Mouse (Mus musculus) CH12.LX (cell line): ENCODE measurements around the gene Tmem39b. TPM values are rescaled to one million over a fixed set of nuclear protein-coding genes. Genes with fewer than 3 reads are reported as not detected.

Experiments used
- DNase-seq: peaks from one replicate; pipeline ENCODE4 v3.0.0-alpha.2; 2013; ENCODE audit errors: extremely low read depth
- H3K27ac ChIP-seq: 2 replicates; pipeline ENCODE4 v1.5.1; 2012; ENCODE audit warnings: low read depth, mild to moderate bottlenecking, control low read depth, moderate library complexity; ENCODE audit not compliant: insufficient read depth
- H3K27me3 ChIP-seq: replicated peaks from 2 replicates; pipeline ENCODE3; 2012; ENCODE audit warnings: inconsistent platforms
- H3K36me3 ChIP-seq, 2 experiments: replicated peaks in 1 of 2; 2 replicates each; pipeline versions ENCODE3 to v1.6.1; 2012; ENCODE audit warnings: inconsistent platforms in 1 of 2, low read length in 1 of 2, mild to moderate bottlenecking in 1 of 2, mixed read lengths in 1 of 2, moderate library complexity in 1 of 2; ENCODE audit not compliant: control insufficient read depth in 1 of 2, insufficient read depth in 1 of 2
- H3K4me1 ChIP-seq, 2 experiments: 2 replicates each; pipeline ENCODE4 v1.6.1; 2012; ENCODE audit warnings: inconsistent platforms in 1 of 2, moderate library complexity in 1 of 2; ENCODE audit not compliant: insufficient read depth in 2 of 2, control insufficient read depth in 1 of 2
- H3K4me2 ChIP-seq: 2 replicates; pipeline ENCODE4 v1.6.1; 2012; ENCODE audit warnings: low read depth, mild to moderate bottlenecking, control low read depth; ENCODE audit not compliant: poor library complexity, insufficient read depth, severe bottlenecking
- H3K4me3 ChIP-seq, 3 experiments: fragments of 150-350 bp in 1 of 3; sonication (generic) in 1 of 3; replicated peaks in 1 of 3; 2 replicates each; pipeline versions ENCODE3 to v1.5.1; 2011 to 2012; ENCODE audit warnings: low read depth in 2 of 3, low read length in 2 of 3, mild to moderate bottlenecking in 2 of 3, moderate library complexity in 2 of 3, control low read depth in 1 of 3, improper control_type of control experiment in 1 of 3, inconsistent platforms in 1 of 3, mixed read lengths in 1 of 3; ENCODE audit not compliant: poor library complexity in 1 of 3
- H3K79me2 ChIP-seq: replicated peaks from 2 replicates; pipeline ENCODE4 v1.6.1; 2012; ENCODE audit warnings: mild to moderate bottlenecking, moderate library complexity; ENCODE audit not compliant: control insufficient read depth, poor library complexity, insufficient read depth, severe bottlenecking; ENCODE audit errors: extremely low read depth
- H3K9ac ChIP-seq: 2 replicates; pipeline ENCODE4 v1.6.1; 2012; ENCODE audit warnings: low read depth, mild to moderate bottlenecking, control low read depth, moderate library complexity; ENCODE audit not compliant: insufficient read depth
- H3K9me3 ChIP-seq: replicated peaks from 2 replicates; pipeline ENCODE3; 2012; ENCODE audit warnings: low read length, inconsistent platforms, mixed read lengths
- BHLHE40 ChIP-seq: IDR thresholded peaks from 2 replicates; pipeline ENCODE4 v1.6.1; 2011; ENCODE audit warnings: mild to moderate bottlenecking, low read depth, low read length, improper control_type of control experiment
- CTCF ChIP-seq, 2 experiments: IDR thresholded peaks in 1 of 2; conservative IDR thresholded peaks in 1 of 2; 2 replicates each; pipeline ENCODE4 v1.5.1; 2011 to 2012; ENCODE audit warnings: low read depth in 2 of 2, low read length in 2 of 2, improper control_type of control experiment in 1 of 2, inconsistent platforms in 1 of 2, mild to moderate bottlenecking in 1 of 2, moderate library complexity in 1 of 2
- ETS1 ChIP-seq: conservative IDR thresholded peaks from 2 replicates; pipeline ENCODE4 v1.6.1; 2012; ENCODE audit warnings: low read depth, mild to moderate bottlenecking, inconsistent platforms, low read length, improper control_type of control experiment, moderate library complexity
- GABPA ChIP-seq: IDR thresholded peaks from 2 replicates; pipeline ENCODE4 v1.6.1; 2012; ENCODE audit warnings: low read depth, low read length, improper control_type of control experiment, inconsistent platforms; ENCODE audit not compliant: insufficient replicate concordance
- IRF4 ChIP-seq: IDR thresholded peaks from 2 replicates; pipeline ENCODE4 v1.6.1; 2014; ENCODE audit warnings: low read depth, mild to moderate bottlenecking, inconsistent platforms, low read length, improper control_type of control experiment
- KAT2A ChIP-seq: IDR thresholded peaks from 2 replicates; pipeline ENCODE4 v1.6.1; 2012; ENCODE audit warnings: low read length, improper control_type of control experiment, inconsistent platforms; ENCODE audit not compliant: insufficient replicate concordance
- MAFK ChIP-seq: IDR thresholded peaks from 2 replicates; pipeline ENCODE4 v1.6.1; 2011; ENCODE audit warnings: low read length, improper control_type of control experiment; ENCODE audit not compliant: insufficient replicate concordance
- MAZ ChIP-seq: IDR thresholded peaks from 2 replicates; pipeline ENCODE4 v1.6.1; 2012; ENCODE audit warnings: low read depth, mild to moderate bottlenecking, inconsistent platforms, low read length, improper control_type of control experiment, moderate library complexity
- MXI1 ChIP-seq: IDR thresholded peaks from 2 replicates; pipeline ENCODE4 v1.6.1; 2011; ENCODE audit warnings: mild to moderate bottlenecking, low read depth, low read length, improper control_type of control experiment
- MYC ChIP-seq: IDR thresholded peaks from 2 replicates; pipeline ENCODE4 v1.6.1; 2011; ENCODE audit warnings: low read depth, mild to moderate bottlenecking, improper control_type of control experiment, low read length
- NRF1 ChIP-seq: IDR thresholded peaks from 2 replicates; pipeline ENCODE4 v1.6.1; 2014; ENCODE audit warnings: low read depth, mild to moderate bottlenecking, inconsistent platforms, low read length, improper control_type of control experiment, moderate library complexity
- PAX5 ChIP-seq: IDR thresholded peaks from 2 replicates; pipeline ENCODE4 v1.6.1; 2012; ENCODE audit warnings: low read length, inconsistent platforms, mixed read lengths
- POLR2A ChIP-seq: IDR thresholded peaks from 2 replicates; pipeline ENCODE4 v1.6.1; 2011; ENCODE audit warnings: low read depth, mild to moderate bottlenecking, improper control_type of control experiment, low read length
- POLR2AphosphoS2 ChIP-seq: IDR thresholded peaks from 2 replicates; pipeline ENCODE4 v1.6.1; 2011; ENCODE audit warnings: low read depth, low read length, improper control_type of control experiment
- RAD21 ChIP-seq: IDR thresholded peaks from 2 replicates; pipeline ENCODE4 v1.6.1; 2011; ENCODE audit warnings: low read depth, mild to moderate bottlenecking, low read length, improper control_type of control experiment, moderate library complexity
- RCOR1 ChIP-seq: conservative IDR thresholded peaks from 2 replicates; pipeline ENCODE4 v1.6.1; 2012; ENCODE audit warnings: low read depth, mild to moderate bottlenecking, inconsistent platforms, low read length, improper control_type of control experiment
- SIN3A ChIP-seq: IDR thresholded peaks from 2 replicates; pipeline ENCODE4 v1.6.1; 2012; ENCODE audit warnings: low read length, improper control_type of control experiment, inconsistent platforms
- SMC3 ChIP-seq: IDR thresholded peaks from 2 replicates; pipeline ENCODE4 v1.6.1; 2011; ENCODE audit warnings: low read depth, low read length, improper control_type of control experiment
- TBP ChIP-seq: conservative IDR thresholded peaks from 2 replicates; pipeline ENCODE4 v1.6.1; 2011; ENCODE audit warnings: low read depth, low read length, improper control_type of control experiment
- UBTF ChIP-seq: IDR thresholded peaks from 2 replicates; pipeline ENCODE4 v1.6.1; 2012; ENCODE audit warnings: low read depth, mild to moderate bottlenecking, inconsistent platforms, low read length, improper control_type of control experiment, moderate library complexity
- USF1 ChIP-seq: IDR thresholded peaks from 2 replicates; pipeline ENCODE4 v1.6.1; 2014; ENCODE audit warnings: low read depth, mild to moderate bottlenecking, inconsistent platforms, low read length, improper control_type of control experiment
- USF2 ChIP-seq: conservative IDR thresholded peaks from 2 replicates; pipeline ENCODE4 v1.6.1; 2011; ENCODE audit warnings: low read depth, low read length, improper control_type of control experiment
- ZC3H11A ChIP-seq: IDR thresholded peaks from 2 replicates; pipeline ENCODE4 v1.6.1; 2012; ENCODE audit warnings: low read depth, mild to moderate bottlenecking, inconsistent platforms, low read length, improper control_type of control experiment
- ZMIZ1 ChIP-seq: IDR thresholded peaks from 2 replicates; pipeline ENCODE4 v1.6.1; 2012; ENCODE audit warnings: low read depth, mild to moderate bottlenecking, inconsistent platforms, low read length, improper control_type of control experiment
- dilution Hi-C: fragments of 300-500 bp; cut with MboI; formaldehyde crosslinking; loops from 2 replicates; pipeline ENCODE4 v1.14.3; 2020; ENCODE audit warnings: low sequenced_read_pairs; ENCODE audit not compliant: extremely low pct_unique_long_range_greater_than_20kb, extremely low pct_ligation_motif_present
- in situ Hi-C: fragments of 300-500 bp; cut with MboI; formaldehyde crosslinking; loops from 3 replicates; pipeline ENCODE4 v1.14.3; 2019; ENCODE audit warnings: low sequenced_read_pairs, low pct_ligation_motif_present, low pct_unique_long_range_greater_than_20kb, mixed read lengths
- polyA plus RNA-seq: library from polyadenylated mRNA; unstranded; fragments of >175 nt; gene quantifications from 2 replicates; pipeline ENCODE4 v1.2.1, GENCODE M21; 2012; ENCODE audit warnings: low read depth; ENCODE audit not compliant: insufficient read length
- total RNA-seq, 2 experiments: library from RNA; depleted of rRNA; stranded (reverse); fragments of 300-350 nt in 1 of 2; fragments of >200 nt in 1 of 2; gene quantifications; 2 replicates each; pipeline ENCODE4 v1.2.3; 2012 to 2014

Tmem39b gene
- total and polyA plus RNA-seq, 3 experiments: 11.3 to 37.7 (median 14.6) TPM

DNA sequence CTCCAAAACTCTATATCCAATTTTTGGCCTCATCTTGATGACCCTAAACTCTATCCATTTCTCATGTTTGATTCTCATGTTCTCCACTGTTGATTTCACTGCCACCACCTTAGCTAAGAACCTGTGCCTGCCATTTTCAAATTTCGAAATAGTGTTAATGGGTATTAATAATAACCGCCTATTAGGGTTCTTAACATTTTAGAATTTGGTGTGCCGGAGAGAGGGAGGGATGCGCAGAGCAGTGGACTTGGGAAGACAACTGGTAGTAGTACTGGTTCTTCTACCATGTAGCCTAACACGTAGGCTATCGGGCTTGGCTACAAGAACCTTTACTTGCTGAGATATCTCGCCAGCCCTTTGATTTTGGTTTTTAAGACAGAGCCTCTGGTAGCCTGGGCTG, 553 bp upstream of the Tmem39b start:
- H3K4me2 ChIP-seq: peak overlapping the region; percentile 66

GRCm38 (mm10) chr4:129695815-129696157, 852 bp downstream of the Tmem39b start:
- peak overlapping the region; percentile 84 for H3K4me2 ChIP-seq
- peaks cover 4% of the 10 kb centered on the region; the same call in 1 of the 2 replicates for H3K79me2 ChIP-seq
- peak overlapping the region; percentile 73; the same call in 1 of the 2 replicates for H3K9ac ChIP-seq
- peak overlapping the region; percentile 81 to 83 (median 82) for H3K4me3 ChIP-seq
- TF ChIP-seq MYC (no peak), MAZ (no peak), PAX5 (no peak), BHLHE40 (no peak), USF1 (no peak), POLR2A (no peak), SMC3 (no peak), GABPA (no peak), RAD21 (no peak), UBTF (no peak), ZC3H11A (no peak), NRF1 (no peak), POLR2AphosphoS2 (no peak), KAT2A (no peak)
- H3K36me3 ChIP-seq: peaks cover 24 to 34% of the 10 kb centered on the region in 2 experiments
- dilution Hi-C loops: no loop called here
- H3K27me3 ChIP-seq: no peaks in the 10 kb centered on the region
- in situ Hi-C loops: no loop called here
- no peak overlapping the region for H3K27ac ChIP-seq
- H3K9me3 ChIP-seq: no peaks in the 10 kb centered on the region
- H3K4me1 ChIP-seq: peaks cover 0 to 19% of the 10 kb centered on the region in 2 experiments; a peak in 2 of 4 replicates
- DNase-seq: no peak

More for the DNA sequence above, 553 bp upstream of the Tmem39b start:
- DNase-seq: no peak
- peaks cover 2 to 26% of the 10 kb centered on the region in 2 experiments; a peak in 2 of 4 replicates for H3K4me1 ChIP-seq
- no peaks in the 10 kb centered on the region for H3K27me3 ChIP-seq
- H3K4me3 ChIP-seq: peak overlapping the region in 2 of 3 experiments; percentile 55 to 81
- peak overlapping the region; percentile 78 for H3K9ac ChIP-seq
- in situ Hi-C loops (no loop called here), dilution Hi-C loops (no loop called here)
- H3K36me3 ChIP-seq: peaks cover 18 to 34% of the 10 kb centered on the region in 2 experiments
- TF ChIP-seq USF1 (no peak), SIN3A (no peak), BHLHE40 (no peak), MAFK (no peak), POLR2A (no peak), ETS1 (no peak), GABPA (no peak), IRF4 (no peak), MXI1 (no peak), MYC (no peak), MAZ (no peak), USF2 (no peak), CTCF (conservative IDR thresholded peaks at IDR 0.05 in 1 of 2, IDR thresholded peaks at IDR 0.05 in 1 of 2; ENCODE audit: low read depth in 2 of 2, low read length in 2 of 2) (no peak), ZMIZ1 (no peak), NRF1 (no peak), RCOR1 (no peak), TBP (no peak)
- no peak overlapping the region for H3K27ac ChIP-seq
- peaks cover 4% of the 10 kb centered on the region; the same call in 1 of the 2 replicates for H3K79me2 ChIP-seq
- H3K9me3 ChIP-seq: no peaks in the 10 kb centered on the region
